Mouse (Mus musculus): ENCODE measurements at regions not wholly inside any gene's neighbourhood (a gene's known extent, or its start where the extent isn't known, plus 50 kb on each side); places are given as distances from the start of the nearest gene placed in this dataset.

DNA sequence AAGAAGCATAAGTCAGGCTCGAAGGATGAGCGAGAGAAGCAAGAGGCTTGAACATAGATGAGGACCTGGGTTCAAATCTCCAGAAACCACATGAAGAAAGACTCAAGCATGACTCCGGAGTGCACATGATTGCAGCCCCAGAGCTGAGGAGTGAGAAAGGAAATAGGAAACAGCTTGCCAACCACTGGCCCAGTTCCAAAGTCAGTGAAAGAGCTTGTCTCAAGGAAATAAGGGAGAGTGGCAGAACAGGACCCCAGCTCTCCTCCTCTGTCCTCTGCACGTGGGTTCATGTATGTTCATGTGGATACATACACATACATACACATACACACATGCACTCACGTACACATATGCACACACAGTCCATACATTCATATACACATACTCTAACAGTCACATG lies 156.9 kb upstream of the Spred2 start:
- TF ChIP-seq CTCF (IDR thresholded peaks at IDR 0.05; ENCODE audit: borderline replicate concordance, insufficient read depth, low read length) (no peak), POLR2A (IDR thresholded peaks at IDR 0.05; ENCODE audit: low read depth, low read length) (no peak)

Measured in embryonic fibroblast, embryonic 13.5 days (primary cell).